Mouse (Mus musculus) MEL (cell line): ENCODE measurements at regions not wholly inside any gene's neighbourhood (a gene's known extent, or its start where the extent isn't known, plus 50 kb on each side); places are given as distances from the start of the nearest gene placed in this dataset.

ENCODE experiments used
- CTCF ChIP-seq, 3 experiments: IDR thresholded peaks in 2 of 3; conservative IDR thresholded peaks in 1 of 3; 2 replicates each; pipeline ENCODE4 v1.5.1; 2011 to 2012; ENCODE audit warnings: low read length in 3 of 3, low read depth in 2 of 3, mild to moderate bottlenecking in 2 of 3, improper control_type of control experiment in 1 of 3, inconsistent platforms in 1 of 3, mixed read lengths in 1 of 3, moderate library complexity in 1 of 3; ENCODE audit not compliant: control insufficient read depth in 1 of 3, insufficient read depth in 1 of 3, poor library complexity in 1 of 3, severe bottlenecking in 1 of 3
- GABPA ChIP-seq: IDR thresholded peaks from 2 replicates; pipeline ENCODE4 v1.6.1; 2012; ENCODE audit warnings: low read depth, mild to moderate bottlenecking, inconsistent platforms, low read length, improper control_type of control experiment, moderate library complexity
- GATA1 ChIP-seq: IDR thresholded peaks from 2 replicates; pipeline ENCODE4 v1.6.1; 2011; ENCODE audit warnings: low read depth, low read length, improper control_type of control experiment
- JUND ChIP-seq: IDR thresholded peaks from 2 replicates; pipeline ENCODE4 v1.6.1; 2011; ENCODE audit warnings: low read depth, mild to moderate bottlenecking, improper control_type of control experiment, low read length
- POLR2AphosphoS2 ChIP-seq: IDR thresholded peaks from 2 replicates; pipeline ENCODE4 v1.6.1; 2011; ENCODE audit warnings: low read length, improper control_type of control experiment

DNA sequence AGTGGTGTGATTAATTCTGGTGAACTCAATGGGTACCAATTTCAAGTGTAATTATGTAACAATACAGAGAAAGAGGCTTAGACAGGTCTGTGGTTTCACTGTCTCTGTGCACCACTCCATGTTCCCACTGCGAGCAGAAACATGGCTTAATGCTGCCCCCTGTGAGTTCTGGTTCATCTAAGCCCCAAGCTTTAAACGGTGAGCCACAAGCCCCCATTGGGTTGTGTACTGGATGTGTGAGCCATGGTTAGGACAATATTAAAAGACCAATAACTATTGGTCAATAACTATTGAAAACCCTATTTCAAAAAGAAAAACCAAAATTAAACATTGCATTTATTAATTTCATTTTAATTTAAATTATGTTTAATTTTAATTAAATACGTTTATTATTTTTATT, 238.0 kb downstream of the Fam49a start:
- TF ChIP-seq POLR2AphosphoS2 (no peak), GATA1 (no peak), CTCF (IDR thresholded peaks at IDR 0.05 in 2 of 3, conservative IDR thresholded peaks at IDR 0.05 in 1 of 3; ENCODE audit: control insufficient read depth in 1 of 3, insufficient read depth in 1 of 3, low read depth in 2 of 3, low read length in 3 of 3, poor library complexity in 1 of 3, severe bottlenecking in 1 of 3) (no peak), GABPA (no peak), JUND (no peak)
